Mouse (Mus musculus): ENCODE data around the gene Snrpc. TPM values are rescaled to one million over a fixed set of nuclear protein-coding genes. Genes with fewer than 3 reads are reported as not detected.

Gene Snrpc
- polyA plus RNA-seq, 1 experiment from 2014 or later: 425 TPM

- H3K4me1 ChIP-seq: peaks cover 33% of the 10 kb centered on the region
- peaks cover 6% of the 10 kb centered on the region; the same call in 1 of the 2 replicates for H3K36me3 ChIP-seq
- no peak for DNase-seq (ENCODE audit: low spot score)
- H3K9me3 ChIP-seq (replicated peaks): no peaks in the 10 kb centered on the region
- H3K27ac ChIP-seq: no peak overlapping the region
- H3K27me3 ChIP-seq (ENCODE audit: low read depth, poor library complexity, severe bottlenecking): no peaks in the 10 kb centered on the region
- WGBS: 91% methylated on average over 7 of the region's 7 CpGs
- no peak overlapping the region for H3K4me3 ChIP-seq
Measured at GRCm38 (mm10) chr17:27804156-27804690, 33.7 kb upstream of the Snrpc start.

- no peak overlapping the region for H3K27ac ChIP-seq
- 84% methylated on average over 10 of the region's 10 CpGs for WGBS
- H3K4me3 ChIP-seq: no peak overlapping the region
- peaks cover 6% of the 10 kb centered on the region; the same call in 1 of the 2 replicates for H3K36me3 ChIP-seq
- no peaks in the 10 kb centered on the region for H3K27me3 ChIP-seq (ENCODE audit: low read depth, poor library complexity, severe bottlenecking)
- DNase-seq (ENCODE audit: low spot score): no peak
- peaks cover 25% of the 10 kb centered on the region for H3K4me1 ChIP-seq
- no peaks in the 10 kb centered on the region for H3K9me3 ChIP-seq (replicated peaks)
Measured at GRCm38 (mm10) chr17:27804803-27805770, 32.9 kb upstream of the Snrpc start.

GRCm38 (mm10) chr17:27807542-27808078, 30.3 kb upstream of the Snrpc start:
- Histone ChIP-seq H3K4me1 (peaks cover 12% of the 10 kb centered on the region; the same call in 1 of the 2 replicates), H3K9me3 (replicated peaks) (no peaks in the 10 kb centered on the region), H3K4me3 (no peak overlapping the region), H3K27me3 (ENCODE audit: low read depth, poor library complexity, severe bottlenecking) (no peaks in the 10 kb centered on the region), H3K27ac (no peak overlapping the region), H3K36me3 (peaks cover 11% of the 10 kb centered on the region)
- 48% methylated on average over 2 of the region's 2 CpGs for WGBS
- DNase-seq (ENCODE audit: low spot score): no peak

GRCm38 (mm10) chr17:27810569-27811331, 27.2 kb upstream of the Snrpc start:
- 92% methylated on average over 16 of the region's 16 CpGs for WGBS
- Histone ChIP-seq H3K9me3 (replicated peaks) (no peaks in the 10 kb centered on the region), H3K27ac (no peak overlapping the region), H3K4me1 (peaks cover 7% of the 10 kb centered on the region; the same call in 1 of the 2 replicates), H3K36me3 (peaks cover 8% of the 10 kb centered on the region), H3K4me3 (no peak overlapping the region), H3K27me3 (ENCODE audit: low read depth, poor library complexity, severe bottlenecking) (no peaks in the 10 kb centered on the region)
- DNase-seq (ENCODE audit: low spot score): no peak

GRCm38 (mm10) chr17:27811980-27812379, 26.0 kb upstream of the Snrpc start:
- Histone ChIP-seq H3K27ac (no peak overlapping the region), H3K4me1 (peaks cover 7% of the 10 kb centered on the region; the same call in 1 of the 2 replicates), H3K27me3 (ENCODE audit: low read depth, poor library complexity, severe bottlenecking) (no peaks in the 10 kb centered on the region), H3K4me3 (no peak overlapping the region), H3K9me3 (replicated peaks) (no peaks in the 10 kb centered on the region), H3K36me3 (peaks cover 8% of the 10 kb centered on the region)
- no peak for DNase-seq (ENCODE audit: low spot score)
- WGBS: 79% methylated on average over 3 of the region's 3 CpGs

GRCm38 (mm10) chr17:27814606-27815005, 23.3 kb upstream of the Snrpc start:
- peaks cover 9% of the 10 kb centered on the region; the same call in 1 of the 2 replicates for H3K36me3 ChIP-seq
- no peak overlapping the region for H3K4me3 ChIP-seq
- no peaks in the 10 kb centered on the region for H3K9me3 ChIP-seq (replicated peaks)
- DNase-seq (ENCODE audit: low spot score): no peak
- peaks cover 18% of the 10 kb centered on the region for H3K4me1 ChIP-seq
- no peak overlapping the region for H3K27ac ChIP-seq
- no peaks in the 10 kb centered on the region for H3K27me3 ChIP-seq (ENCODE audit: low read depth, poor library complexity, severe bottlenecking)

GRCm38 (mm10) chr17:27819011-27819410, 18.9 kb upstream of the Snrpc start:
- H3K9me3 ChIP-seq (replicated peaks): no peaks in the 10 kb centered on the region
- peaks cover 29% of the 10 kb centered on the region for H3K4me1 ChIP-seq
- H3K4me3 ChIP-seq: peak overlapping the region; percentile 100
- peak overlapping the region; percentile 92; the same call in 1 of the 2 replicates for H3K27ac ChIP-seq
- H3K27me3 ChIP-seq (ENCODE audit: low read depth, poor library complexity, severe bottlenecking): no peaks in the 10 kb centered on the region
- no peak for DNase-seq (ENCODE audit: low spot score)
- H3K36me3 ChIP-seq: peaks cover 3% of the 10 kb centered on the region; the same call in 1 of the 2 replicates
- 31% methylated on average over 7 of the region's 7 CpGs for WGBS

- no peaks in the 10 kb centered on the region for H3K27me3 ChIP-seq (ENCODE audit: low read depth, poor library complexity, severe bottlenecking)
- peak overlapping the region; percentile 100 for H3K4me3 ChIP-seq
- H3K4me1 ChIP-seq: peaks cover 29% of the 10 kb centered on the region
- H3K27ac ChIP-seq: peak overlapping the region; percentile 92
- peak; percentile 60 for DNase-seq (ENCODE audit: low spot score)
- WGBS: under 1% methylated on average over 20 of the region's 20 CpGs
- no peaks in the 10 kb centered on the region for H3K9me3 ChIP-seq (replicated peaks)
- H3K36me3 ChIP-seq: peaks cover 3% of the 10 kb centered on the region; the same call in 1 of the 2 replicates
Measured at GRCm38 (mm10) chr17:27819521-27819970, 18.4 kb upstream of the Snrpc start.

GRCm38 (mm10) chr17:27819971-27820567, 17.9 kb upstream of the Snrpc start:
- H3K9me3 ChIP-seq (replicated peaks): no peaks in the 10 kb centered on the region
- H3K36me3 ChIP-seq: peaks cover 3% of the 10 kb centered on the region; the same call in 1 of the 2 replicates
- DNase-seq (ENCODE audit: low spot score): peak; percentile 70
- peaks cover 31% of the 10 kb centered on the region for H3K4me1 ChIP-seq
- peak overlapping the region; percentile 100 for H3K4me3 ChIP-seq
- peak overlapping the region; percentile 92 for H3K27ac ChIP-seq
- H3K27me3 ChIP-seq (ENCODE audit: low read depth, poor library complexity, severe bottlenecking): no peaks in the 10 kb centered on the region
- WGBS: under 1% methylated on average over 56 of the region's 62 CpGs

GRCm38 (mm10) chr17:27820568-27821406, 17.2 kb upstream of the Snrpc start, which contains the start of gene D17Wsu92e:
D17Wsu92e (minus strand) TSS chr17:27820648.
- no peaks in the 10 kb centered on the region for H3K27me3 ChIP-seq (ENCODE audit: low read depth, poor library complexity, severe bottlenecking)
- H3K9me3 ChIP-seq (replicated peaks): no peaks in the 10 kb centered on the region
- peak within 1 kb of the TSS; percentile 100 for H3K4me3 ChIP-seq
- 2% methylated on average over 49 of the region's 56 CpGs for WGBS
- peak within 1 kb of the TSS; percentile 92 for H3K27ac ChIP-seq
- H3K36me3 ChIP-seq: peaks cover 3% of the 10 kb centered on the region; the same call in 1 of the 2 replicates
- peaks cover 38% of the 10 kb centered on the region for H3K4me1 ChIP-seq
- DNase-seq (ENCODE audit: low spot score): peak; percentile 100
